Mouse (Mus musculus): ENCODE data around the gene Olfr1230.

Olfr1230 gene

DNA sequence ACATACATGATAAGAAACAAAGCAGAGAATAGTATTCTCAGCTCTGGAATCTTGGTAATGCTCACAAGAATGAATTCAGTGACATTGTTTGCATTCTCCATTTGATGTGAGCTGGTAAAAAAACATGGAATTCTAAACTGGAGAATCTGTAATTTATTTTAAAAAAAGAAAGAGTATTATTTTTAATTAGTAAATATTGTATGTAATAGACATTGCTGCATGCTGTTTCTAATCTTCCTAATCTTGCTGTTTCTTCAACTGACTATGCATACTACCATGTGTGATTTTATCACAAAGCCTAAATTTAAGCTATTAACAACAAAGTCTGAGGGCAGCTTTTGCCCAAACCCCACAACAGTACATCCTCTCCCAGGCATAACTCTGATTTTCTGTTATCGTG lies at the start of gene Olfr1230:
Olfr1230 (minus strand) TSS at position 101 of the 400 bp plus-strand sequence.
- no peak for DNase-seq

DNA sequence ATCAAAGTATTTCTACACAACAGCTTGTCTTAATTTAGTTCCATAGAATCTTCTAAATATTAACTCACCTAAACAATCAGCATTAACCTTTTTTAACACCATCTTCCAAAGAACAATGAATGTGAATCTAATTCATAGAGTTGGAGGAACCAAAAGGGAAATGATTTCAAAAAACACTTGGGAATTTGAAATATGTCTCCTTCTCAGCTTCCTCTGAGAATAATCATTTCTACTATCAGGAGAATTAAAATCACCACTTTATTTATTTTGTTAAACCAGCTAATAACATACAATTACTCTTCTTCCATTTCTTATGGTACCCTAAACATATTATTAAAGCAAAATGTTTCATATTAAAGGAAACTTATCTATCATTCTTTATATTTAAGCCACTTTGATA lies 45.2 kb upstream of the Olfr1230 start, which contains the start of gene Olfr1233:
Olfr1233 (minus strand) TSS at position 101 of the 400 bp plus-strand sequence.
- no peak for DNase-seq

DNA sequence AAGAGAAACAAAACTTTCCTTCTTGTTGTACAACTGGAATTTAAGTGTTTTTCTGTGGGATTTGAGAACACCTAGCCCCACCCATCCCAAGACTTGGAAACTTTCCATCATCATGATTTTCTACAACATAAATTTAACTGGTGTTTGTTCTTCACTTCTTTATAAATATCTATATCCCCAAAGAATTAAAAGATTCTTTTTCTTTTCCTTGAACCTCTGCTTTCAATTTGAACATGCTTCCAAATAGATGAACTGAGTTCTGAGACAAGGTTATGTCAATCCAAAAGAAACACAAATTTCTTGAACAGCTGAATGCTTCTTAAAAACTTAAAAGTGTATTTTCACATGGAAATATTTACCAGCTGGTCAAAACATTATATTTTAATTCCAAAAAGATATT lies 32.5 kb upstream of the Olfr1230 start, which contains the start of gene Olfr1232:
Olfr1232 (minus strand) TSS at position 101 of the 400 bp plus-strand sequence.
- no peak for DNase-seq

DNA sequence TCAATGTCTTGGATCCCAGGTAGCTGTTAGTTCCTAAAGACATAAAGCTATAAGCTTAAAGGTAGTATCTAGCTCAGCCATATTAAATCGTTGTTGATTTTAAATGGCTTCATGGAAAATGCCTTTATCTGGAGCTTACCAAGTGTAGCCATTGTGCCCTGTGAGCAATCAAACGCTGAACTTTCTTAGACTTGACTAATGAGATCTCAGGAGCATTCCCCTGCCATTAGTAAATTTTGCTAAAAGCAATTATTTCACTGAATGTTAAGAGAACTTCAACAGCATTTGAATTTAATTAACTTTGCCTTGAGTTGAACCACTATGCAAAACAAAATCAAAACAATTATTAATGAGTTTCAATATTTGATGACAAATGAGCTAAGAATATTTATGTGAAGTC lies 9.9 kb upstream of the Olfr1230 start, which contains the start of gene Olfr1231:
Olfr1231 (minus strand) TSS at position 101 of the 400 bp plus-strand sequence.
- no peak for DNase-seq

DNA sequence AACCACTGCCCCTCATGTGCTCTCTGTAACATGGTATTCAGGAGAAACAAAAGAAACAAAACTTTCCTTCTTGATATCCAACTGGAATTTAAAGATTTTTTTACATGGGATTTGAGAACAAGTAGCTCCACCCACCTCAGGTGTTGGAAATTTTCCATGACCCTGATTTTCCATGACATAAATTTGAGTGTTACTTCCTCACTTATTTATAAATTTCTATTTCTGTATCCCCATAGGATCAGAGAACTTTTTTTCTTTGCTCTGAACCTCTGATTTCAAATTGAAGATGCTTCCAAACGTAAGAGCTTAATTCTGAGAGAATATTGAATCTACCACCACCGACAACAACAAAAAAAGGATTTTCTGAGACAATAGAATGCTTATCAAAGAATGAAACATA lies 9.2 kb downstream of the Olfr1230 start, which contains the start of gene Olfr1229:
Olfr1229 (minus strand) TSS at position 101 of the 400 bp plus-strand sequence.
- no peak for DNase-seq

DNA sequence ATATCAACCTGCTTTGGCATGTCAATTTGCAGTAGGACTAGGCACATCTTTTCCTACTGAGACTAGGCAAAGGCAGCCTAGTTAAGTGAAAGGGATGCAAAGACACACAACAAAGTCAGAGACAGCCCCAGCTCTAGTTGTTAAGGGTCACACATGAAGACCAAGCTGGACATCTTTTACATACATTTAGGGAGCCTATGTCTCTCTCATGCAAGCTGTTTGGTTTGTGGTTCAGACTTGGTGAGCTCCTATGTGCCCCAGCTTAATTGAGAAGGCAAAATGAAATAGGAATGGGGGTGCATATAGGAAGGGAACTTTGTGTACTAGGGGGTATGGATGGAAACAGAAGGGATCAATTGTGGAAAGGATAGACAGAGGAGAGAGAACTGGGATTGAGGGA lies 43.1 kb downstream of the Olfr1230 start, which contains the start of gene Olfr1228:
Olfr1228 (minus strand) TSS at position 101 of the 400 bp plus-strand sequence.
- no peak for DNase-seq

Measured in cerebellum, postnatal 10 days (tissue).